Mouse (Mus musculus): Measurements from ENCODE around the gene Gps1.
"Not testable (repeated sequence)": the region's sequence is repeated elsewhere in the genome, so short reads cannot be mapped to it uniquely, and the experiment has no call there.

Gene Gps1

DNA sequence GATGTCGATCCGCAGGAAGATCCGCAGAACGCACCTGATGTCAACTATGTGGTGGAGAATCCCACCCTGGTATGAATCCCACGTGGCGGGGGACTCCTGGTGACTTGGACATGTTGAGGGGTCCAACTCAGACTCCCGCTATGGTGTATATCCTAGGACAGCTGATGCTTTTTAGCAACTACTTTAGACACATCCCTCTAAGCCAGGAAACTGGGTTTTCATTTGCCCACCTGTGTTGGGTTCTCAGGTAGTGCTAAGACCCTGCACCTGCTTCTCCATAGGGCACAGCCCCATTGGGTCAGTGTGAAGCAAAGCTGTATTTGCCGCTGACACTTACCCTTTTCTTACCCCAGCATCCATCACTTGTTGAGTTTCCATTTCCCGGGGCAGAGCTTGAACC is 1.1 kb downstream of the Gps1 start:
- no peak for DNase-seq

DNA sequence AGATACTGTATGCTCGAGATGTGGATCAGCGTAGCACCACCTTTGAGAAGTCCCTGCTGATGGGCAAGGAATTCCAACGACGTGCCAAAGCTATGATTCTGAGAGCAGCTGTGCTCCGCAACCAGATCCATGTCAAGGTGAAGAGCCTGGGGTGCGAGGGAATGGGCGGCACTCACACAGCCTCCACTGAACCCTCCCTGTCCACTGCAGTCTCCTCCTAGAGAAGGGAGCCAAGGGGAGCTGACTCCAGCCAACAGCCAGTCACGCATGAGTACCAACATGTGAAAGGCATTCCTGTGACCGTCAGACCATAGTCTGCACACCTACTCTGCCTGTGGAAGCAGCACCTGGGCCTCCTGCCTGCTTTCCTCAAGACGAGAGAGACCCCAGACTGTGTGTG is 4.4 kb downstream of the Gps1 start:
- not testable (repeated sequence) for DNase-seq

DNA sequence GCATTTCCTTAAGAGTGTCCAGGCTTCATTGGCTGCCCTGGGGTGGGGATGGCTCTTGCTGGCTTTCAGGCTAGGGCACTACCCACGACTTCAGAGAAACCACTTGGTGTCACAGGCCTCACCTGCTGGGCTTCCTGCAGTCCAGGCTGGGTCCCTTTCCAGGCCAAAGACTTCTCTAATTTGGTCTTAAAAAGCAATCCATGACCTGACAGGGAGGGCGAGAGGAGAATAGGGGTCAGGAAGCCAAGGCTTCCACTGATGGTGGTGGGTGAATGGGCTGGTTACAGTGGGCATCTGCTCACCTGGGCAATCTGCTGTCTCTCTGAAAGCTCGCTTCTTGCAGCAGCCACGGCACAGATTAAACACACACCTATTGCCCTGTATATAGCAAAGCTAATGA is 5.3 kb downstream of the Gps1 start:
- DNase-seq = no peak

DNA sequence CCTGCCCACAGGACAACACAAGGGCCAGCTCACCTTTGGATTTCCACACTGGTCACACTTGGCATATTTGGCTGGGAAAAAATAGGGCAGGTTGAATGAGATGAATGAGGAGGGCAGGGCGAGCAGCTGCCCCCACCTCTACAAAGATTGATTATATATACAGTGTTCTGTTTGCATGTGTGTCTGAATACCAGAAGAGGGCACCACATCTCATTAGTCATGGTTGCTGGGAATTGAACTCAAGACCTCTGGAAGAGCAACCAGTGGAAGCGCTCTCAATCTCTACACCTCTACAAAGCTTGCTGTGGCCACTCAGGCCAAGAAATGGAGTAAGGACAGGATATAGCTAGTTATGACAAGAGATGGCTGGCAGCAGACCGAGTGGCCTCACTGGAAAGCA is 5.7 kb downstream of the Gps1 start:
- no peak for DNase-seq

DNA sequence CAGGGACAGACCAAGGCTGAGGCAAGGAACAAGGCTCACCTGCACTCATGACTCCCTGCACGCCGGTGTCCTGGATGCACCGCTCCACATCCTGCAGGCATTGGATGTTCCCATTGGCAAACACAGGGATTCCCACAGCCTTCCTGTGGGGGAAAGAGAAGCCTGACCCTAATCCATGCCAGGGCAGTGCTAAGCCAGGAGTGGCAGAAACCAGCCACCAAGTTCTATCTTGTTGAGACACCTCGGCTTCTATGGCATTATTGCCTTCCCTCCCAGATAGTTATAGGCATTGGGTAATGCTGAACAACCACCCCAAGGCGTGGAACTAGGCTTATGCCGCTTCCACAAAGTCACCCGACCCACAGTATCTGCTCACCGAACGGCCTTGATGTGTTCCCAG is 8.6 kb downstream of the Gps1 start:
- DNase-seq = no peak

DNA sequence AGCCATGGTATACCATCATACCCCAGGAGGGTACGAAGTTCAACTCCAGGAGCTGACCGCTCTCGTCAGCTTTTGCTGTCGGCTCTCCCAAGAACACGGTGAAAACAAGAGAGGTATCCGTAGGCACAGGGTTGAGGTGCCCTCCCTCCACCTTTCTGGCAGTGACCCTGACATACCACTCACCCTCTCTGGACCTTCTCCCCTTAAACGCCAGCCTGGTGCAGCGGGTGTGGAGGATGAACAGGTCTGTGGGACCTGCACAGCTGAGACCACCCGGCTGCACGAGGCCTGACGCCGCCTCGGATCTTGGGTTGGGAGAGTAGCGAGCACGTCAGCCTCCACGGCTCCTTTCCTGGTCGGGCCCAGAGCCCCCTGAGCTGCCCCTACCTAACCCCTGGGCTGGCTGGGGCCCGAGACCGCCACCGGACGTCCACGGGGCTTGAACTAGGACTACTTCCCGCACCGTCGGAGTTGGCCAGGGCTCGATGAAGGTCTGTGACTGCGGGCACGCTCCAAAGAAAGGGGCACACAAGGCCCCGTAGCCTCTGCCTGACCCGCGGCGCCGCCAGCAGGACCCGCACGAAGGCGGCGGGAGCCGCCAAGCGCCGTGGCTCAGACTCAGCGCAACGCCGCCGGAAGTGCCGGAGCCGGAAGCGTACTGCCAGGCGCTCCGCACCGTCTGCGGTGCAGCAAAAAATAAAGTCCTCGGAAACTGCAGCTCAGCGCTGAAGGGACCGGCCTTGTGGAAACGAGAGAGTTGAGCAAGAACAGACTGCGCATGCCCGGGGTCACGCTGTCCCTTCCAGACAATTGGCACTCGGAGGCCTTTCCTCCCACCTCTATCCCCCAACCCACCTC is 11.9 kb downstream of the Gps1 start, which contains the start of gene Dus1l:
Gene Dus1l, minus strand, starts transcription at position 648 of the 858 bp plus-strand sequence.
- peak; percentile 92 to 97 for DNase-seq

DNA sequence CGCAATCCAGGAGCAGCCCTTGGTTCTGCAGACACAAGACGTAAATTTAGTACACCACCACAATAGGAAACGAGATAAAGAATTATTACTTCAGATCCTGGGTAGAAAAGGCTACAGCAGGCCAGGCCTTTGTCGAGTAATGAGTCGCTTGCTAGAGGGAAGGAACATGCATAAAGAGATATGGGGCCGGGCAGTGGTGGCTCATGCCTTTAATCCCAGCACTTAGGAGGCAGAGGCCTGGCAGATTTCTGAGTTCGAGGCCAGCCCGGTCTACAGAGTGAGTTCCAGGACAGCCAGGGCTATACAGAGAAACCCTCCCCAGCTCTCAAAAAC is 12.5 kb downstream of the Gps1 start:
- DNase-seq = no peak

DNA sequence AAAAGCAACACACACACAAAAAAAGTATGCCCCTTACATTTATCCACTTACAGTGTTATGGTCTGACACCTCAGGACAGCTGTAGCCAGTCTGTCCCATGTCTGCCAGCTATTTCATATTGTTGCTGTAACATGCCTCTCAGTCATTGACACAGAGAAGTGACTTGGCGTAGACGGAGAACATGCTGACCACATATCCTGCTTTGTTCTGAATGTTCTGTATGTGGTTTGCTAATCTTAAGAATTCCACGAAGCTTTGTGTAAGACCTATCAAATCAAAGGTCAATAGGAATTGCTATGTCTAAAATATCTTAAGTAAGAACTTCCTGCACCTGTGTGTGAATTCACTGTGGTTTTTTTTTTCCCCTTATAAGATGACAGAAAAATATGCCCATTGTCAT is 14.2 kb downstream of the Gps1 start:
- DNase-seq = no peak

DNA sequence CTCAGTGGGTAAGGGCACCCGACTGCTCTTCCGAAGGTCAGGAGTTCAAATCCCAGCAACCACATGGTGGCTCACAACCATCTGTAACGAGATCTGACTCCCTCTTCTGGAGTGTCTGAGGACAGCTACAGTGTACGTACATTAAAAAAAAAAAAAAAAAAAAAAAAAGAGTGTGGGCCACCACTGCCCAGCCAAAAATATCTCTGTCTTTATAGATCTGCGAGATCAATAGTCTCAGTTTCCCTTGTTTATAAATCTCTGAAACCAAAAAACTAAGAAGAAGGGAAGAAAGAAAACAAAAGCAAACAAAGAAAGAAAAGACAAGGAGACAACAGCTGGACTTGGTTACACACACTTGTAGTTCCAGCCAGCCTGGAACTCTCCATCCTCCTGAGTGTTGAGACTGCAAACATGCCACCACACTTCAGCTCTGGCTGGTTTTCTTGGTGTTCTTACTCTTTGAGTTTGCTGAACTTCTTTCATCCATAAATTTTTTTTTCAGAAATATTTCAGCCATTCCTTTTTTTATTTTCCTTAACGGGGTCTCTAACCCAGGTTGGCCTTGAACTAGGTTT is 15.3 kb downstream of the Gps1 start:
- DNase-seq = no peak

DNA sequence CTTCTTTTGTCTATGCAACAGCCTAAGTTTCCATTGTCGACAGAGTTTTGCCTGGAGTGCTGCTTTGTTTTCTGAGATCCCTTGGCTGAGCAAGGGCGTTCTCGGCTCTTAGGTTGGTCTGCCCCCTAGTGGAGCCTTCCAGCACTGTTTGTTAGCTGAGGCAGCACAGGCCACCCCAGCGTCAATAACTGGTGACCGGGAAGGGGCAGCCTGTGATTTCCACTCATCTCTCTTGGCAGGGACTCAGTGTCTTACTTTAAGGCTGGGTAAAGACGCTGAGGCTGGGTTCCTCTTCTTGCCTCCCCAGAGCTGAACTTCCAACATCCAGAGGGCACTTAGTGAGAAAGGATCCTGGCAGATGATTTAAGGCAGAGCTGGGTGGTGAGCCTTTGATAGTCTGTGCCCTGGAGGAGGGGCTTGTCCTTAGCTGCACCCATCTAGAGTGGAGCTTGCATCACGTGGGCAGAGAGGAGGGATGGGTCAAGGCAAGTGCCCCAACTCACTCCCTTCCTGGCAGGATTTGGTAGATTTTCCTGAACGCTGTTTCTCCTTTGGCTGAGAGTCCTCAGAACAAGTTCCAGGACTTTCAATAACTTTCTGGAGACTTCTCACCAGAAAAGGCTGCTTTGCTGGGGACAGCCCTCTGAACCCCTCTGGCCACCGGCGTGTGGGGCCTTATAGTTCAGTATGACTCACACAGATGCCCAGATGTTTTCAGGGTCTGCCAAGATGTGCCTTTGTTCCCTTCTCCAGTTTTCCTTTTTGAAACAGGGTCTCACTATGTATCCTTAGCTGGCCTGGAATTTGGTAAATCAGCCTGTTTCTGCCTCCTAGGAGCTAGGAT is 16.2 kb downstream of the Gps1 start:
- peak; percentile 59 to 83 for DNase-seq

DNA sequence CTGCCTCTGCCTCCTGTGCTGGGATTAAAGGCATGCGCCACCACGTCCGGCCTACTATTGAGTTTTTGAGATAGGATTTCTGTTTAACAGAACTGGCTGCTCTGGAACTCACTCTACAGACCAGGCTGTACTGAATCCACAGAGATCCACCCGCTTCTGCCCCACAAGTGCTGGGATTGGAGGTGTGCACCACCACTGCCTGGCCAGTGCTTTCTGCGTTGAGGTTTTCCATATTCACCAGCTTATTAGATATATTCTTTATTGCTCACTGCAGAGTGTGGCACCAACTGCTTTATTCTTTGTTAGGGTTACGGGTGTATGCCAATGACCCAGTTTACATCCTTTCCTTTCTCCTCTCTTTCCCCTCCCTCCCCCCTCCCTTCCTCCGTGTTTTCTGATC is 20.2 kb downstream of the Gps1 start:
- no peak for DNase-seq

DNA sequence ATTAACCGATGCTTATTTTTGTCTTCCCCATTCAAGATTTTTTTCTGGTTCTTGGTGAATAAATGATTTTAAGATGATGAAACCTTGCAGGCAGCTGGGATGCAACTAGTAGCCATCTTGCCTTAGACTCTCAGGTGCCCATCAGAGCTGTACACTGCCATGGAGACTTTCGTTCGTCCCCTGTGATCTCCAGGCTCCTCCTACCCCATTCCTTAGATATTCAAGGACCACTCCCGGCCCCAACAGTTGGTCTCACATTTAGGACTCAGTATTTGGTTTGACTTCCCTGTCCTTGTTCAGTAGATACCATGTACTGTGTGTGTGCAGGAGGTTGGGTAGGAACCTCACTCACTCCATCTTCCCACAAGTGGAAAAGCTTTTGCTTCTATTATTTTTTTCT is 20.7 kb downstream of the Gps1 start:
- no peak for DNase-seq

DNA sequence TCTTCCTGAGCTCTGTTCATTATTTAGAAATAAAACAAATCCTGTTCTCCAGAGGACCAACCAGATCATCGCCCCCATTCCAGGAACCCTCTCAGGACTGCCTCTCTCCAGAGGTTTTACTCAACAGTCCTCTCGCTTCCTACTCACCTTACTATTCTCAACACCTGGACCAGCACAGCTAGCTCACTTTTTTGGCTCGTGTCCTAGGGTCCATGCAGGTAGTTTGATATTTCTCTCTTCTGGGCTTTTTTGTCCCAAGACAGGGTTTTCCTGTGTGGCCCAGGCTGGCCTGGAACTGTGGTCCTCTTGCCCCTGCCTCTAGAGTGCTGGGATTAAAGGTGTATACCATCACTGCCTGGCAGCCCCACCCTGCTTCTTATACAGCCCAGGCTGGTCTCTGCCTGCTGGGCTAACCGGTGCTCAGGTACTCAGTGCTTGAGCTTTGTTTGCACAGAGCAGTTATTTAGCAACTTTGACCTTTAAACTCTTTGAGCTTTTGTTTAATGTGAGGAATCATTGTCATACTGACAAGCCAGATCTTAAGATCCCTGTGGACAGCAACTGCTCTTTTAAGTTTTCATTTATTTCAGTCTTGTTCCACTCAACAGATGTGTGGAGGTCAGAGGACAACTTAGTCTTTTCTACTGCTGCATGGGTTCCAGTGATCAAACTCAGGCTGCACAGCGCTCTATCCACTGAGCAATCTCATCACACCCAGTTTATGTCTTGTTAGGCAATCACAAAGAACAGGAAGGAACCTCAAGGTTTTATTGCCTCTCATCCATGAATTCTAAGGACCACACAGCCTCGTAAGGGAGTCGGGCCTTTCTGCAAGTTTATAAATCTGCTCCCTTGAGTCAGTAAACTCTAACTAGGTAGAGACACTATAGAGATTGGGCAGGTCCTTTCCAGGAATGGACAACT is 21.6 kb downstream of the Gps1 start:
- DNase-seq = no peak

DNA sequence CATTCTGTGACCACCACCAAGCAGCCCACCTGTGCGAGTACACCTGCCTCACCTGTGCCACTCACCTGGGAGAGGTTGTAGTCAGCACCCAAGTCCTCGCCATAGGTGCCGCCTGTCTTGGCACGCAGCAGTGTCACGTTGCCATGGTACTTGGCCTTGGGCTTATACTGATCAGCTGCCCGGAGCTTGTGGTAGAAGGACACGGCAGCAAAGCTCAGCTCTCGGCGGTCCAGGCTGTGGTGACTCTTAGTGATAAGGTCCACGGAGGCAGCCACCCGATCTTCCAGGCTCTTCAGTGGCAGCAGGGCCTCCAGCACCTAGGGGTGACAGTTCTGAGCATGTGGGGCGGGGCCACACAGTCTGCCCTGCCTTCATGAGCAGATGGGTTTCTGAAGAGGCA is 23.9 kb downstream of the Gps1 start:
- DNase-seq = no peak

DNA sequence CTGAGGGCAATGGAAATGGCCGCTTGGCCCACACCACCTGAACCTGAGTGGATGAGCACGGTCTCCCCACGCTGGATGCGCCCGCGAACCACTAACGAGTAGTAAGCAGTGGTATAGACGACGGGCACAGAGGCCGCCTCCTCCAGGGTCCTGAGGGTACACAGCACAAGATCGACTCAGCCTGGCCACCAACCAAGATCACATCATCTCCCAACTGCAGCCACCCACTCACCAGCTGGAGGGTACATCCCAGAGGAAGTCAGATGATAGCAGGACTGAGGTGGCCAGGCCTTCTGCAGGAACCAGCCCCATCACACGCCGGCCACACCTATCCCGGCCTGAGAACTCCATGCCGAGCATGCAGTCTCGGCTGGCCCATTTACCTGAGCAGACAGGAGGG is 28.0 kb downstream of the Gps1 start:
- no peak for DNase-seq

DNA sequence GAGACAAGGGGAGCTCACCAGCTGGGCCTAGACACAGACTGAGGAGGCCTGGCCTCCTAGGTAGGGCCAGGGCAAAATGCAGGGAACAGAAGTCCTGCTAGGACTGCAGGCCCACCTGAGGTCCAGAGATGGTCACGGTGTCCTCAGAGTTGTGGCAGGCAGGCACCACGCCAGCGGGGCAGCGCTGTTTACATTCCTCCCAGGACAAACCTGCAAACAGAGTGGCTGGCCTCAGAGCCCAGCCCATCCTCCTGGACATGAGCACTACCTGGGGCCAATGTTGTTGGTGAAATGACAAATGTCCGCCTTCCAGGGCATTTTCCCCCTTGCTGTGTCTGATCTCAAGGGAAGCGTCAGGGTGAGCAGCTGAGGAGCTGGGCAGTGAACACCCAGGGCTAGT is 33.3 kb downstream of the Gps1 start:
- DNase-seq = no peak

DNA sequence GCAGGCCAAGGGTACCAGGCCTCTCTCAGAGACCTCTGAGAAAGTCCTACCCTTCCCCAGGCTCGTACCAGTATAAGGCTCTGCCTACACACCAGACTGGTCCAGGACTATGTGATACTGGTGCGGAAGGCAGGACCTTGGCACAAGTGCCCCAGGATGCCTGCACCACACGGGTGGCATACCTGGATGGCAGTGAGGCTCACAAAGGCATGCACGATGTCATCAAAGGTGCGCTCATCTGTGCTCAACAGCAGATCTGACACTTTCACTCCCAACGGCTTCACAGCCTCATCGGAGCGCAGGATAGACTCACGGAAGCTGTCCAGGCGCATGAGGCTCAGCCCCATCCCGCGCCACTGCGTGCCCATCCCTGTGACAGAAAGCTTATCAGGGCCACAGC is 34.2 kb downstream of the Gps1 start:
- DNase-seq = no peak

DNA sequence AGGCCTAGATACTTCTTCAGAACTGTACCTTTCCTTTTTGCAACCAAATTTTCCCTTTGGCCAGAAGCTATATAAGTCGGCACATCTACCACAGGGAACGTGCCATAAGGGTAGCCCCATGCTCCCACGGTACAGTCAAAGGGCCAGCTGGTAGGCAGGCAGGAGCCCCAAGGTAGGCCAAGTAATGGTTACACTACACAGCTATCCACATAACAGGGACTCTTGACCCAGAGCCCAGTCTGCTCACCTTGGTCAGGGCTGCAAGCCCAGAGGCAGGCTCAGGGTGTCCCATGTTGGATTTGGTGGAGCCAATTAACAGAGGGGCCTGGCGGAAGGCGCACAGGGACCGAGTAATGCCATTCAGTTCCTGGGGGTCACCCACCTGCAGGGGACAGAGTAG is 35.5 kb downstream of the Gps1 start:
- DNase-seq = no peak

DNA sequence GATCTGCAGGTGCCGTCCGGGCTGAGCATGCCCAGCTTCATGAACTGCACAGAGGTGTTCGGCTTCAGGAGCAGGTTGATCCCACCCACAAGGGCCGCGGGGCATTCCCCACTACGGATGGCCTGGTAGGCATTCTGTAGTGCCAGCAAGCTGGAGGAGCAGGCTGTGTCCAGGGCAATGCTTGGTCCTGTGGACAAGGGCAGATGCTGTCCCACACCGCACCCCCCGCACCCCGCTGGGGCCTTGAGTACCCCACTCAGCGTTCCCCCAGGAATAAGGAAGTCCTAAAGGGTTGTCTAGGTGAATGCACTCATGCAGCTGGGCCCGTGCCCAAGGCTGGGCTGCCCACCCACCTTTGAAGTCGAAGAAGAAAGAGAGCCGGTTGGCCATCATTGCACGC is 36.5 kb downstream of the Gps1 start:
- DNase-seq = peak in 1 of 2 experiments; percentile 6

DNA sequence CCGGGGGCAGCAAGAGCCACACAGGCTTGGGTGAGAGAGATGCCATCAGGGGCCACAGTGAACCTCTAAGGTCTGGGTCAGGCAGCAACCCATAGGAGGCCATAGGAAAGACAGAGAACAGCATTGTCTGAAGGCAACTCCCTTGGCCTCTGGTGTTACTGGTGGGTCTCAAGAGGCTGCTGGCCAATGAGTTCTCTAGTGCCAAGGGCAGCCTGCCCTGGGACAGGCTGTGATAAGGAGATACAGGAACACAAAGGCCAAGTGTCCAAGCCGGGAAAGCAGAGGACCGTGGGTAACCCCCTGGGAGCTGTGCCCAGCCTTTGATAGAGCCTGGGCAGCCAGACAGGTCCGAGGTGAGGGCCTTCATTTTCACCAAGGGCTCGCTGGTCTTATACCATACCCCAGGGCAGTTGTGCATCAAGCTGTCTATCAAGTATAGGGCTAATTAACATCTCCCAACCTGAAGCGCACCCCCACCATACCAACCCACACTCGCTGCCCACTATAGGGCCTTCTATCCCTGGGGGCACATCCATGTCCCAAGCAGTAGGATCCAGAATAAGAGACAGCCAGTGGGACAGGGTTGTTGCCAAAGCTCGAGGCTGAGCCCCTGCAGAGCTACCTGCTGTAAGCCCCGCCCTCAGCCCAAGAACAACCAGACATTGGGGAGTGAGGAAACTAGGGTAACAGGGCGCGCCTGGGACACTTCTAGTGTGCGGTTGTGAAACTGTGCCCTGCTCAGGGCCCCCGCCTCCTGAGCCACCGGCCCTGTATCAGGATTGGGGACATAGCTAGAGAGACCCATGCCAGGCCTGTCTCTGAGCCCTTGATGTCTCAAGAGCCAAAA is 37.2 kb downstream of the Gps1 start:
- peak in 1 of 2 experiments; percentile 4 for DNase-seq

DNA sequence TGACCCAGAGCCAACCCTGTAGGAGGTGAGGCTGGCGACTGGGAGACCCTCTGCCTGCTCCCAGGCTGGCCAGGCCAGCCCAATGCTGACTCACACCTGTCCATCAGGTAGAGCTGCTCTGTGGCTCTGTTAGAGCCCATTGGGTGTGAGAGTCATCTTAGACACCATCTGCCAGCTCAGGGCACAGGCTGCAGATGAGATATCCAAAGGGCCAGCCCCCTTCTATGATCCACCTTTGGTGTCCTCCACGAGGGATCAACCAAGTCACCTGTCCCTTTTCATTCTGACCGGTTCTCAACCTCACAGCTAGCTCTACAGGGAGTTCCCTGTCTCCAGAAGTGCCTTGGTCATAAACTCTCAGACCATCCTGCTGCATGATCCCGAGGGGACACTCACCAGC is 38.2 kb downstream of the Gps1 start:
- peak in 1 of 2 experiments; percentile 4 for DNase-seq
